Mouse (Mus musculus): ENCODE data around the gene Gm12248. TPM values are rescaled to one million over a fixed set of nuclear protein-coding genes. Genes with fewer than 3 reads are reported as not detected.
"Not testable (repeated sequence)": the region's sequence is repeated elsewhere in the genome, so short reads cannot be mapped to it uniquely, and the experiment has no call there.

Gm12248 gene
- polyA plus RNA-seq, 1 experiment from 2014 or later = not detected

DNA sequence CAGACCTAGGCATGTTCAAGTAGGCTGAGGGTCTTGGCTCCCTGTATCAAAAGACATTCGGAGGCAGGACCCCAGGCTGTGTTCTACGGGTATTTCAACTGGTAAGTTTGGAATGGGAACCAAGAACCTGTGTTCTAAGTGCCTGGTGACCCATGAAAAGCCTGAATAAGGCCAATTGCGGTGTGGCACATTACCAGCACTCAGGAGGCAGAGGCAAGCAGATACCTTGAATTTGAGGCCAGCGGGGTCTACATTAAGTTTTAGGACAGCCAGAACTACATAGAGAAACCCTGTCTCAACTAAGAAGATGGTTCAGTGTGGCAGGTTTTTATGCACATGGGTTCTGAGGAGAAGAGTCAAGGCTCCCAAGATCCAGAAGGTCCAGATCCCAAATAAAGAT is 27.9 kb downstream of the Gm12248 start:
- Histone ChIP-seq H3K4me1 (replicated peaks) (no peaks in the 10 kb centered on the region), H3K4me2 (replicated peaks) (no peak overlapping the region), H3K9ac (replicated peaks) (no peak overlapping the region), H3K27ac (no peak overlapping the region), H3K27me3 (no peaks in the 10 kb centered on the region), H3K9me3 (no peaks in the 10 kb centered on the region), H3K4me3 (replicated peaks) (no peak overlapping the region), H3K36me3 (peaks cover 14% of the 10 kb centered on the region)
- 91% methylated on average over 4 of the region's 4 CpGs for WGBS
- ATAC-seq = no peak

DNA sequence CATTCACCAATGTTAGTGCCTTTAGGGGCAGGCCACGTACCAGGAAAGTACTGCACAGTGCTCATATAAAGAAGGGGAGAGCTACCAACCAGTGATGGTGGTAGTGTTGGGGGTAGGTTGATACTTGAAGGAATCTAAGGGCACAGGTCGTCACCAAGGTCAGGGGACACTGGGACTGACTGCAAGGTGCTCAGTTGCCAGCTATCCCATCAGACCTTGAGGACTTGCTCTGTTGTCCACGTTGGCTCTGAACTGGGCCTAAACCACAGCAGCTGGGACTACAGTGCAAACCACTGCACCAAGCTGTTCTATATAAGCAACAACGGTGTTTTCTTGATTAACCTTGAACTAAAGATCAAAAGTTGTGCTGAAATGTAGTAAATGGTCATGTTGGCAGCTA is 30.3 kb downstream of the Gm12248 start:
- ATAC-seq = no peak
- no peak overlapping the region for H3K4me2 ChIP-seq (replicated peaks)
- no peak overlapping the region for H3K4me3 ChIP-seq (replicated peaks)
- H3K27ac ChIP-seq = no peak overlapping the region
- 91% methylated on average over 4 of the region's 4 CpGs for WGBS
- H3K27me3 ChIP-seq = no peaks in the 10 kb centered on the region
- no peak overlapping the region for H3K9ac ChIP-seq (replicated peaks)
- H3K4me1 ChIP-seq (replicated peaks) = no peaks in the 10 kb centered on the region
- no peaks in the 10 kb centered on the region for H3K9me3 ChIP-seq
- peaks cover 35% of the 10 kb centered on the region for H3K36me3 ChIP-seq

GRCm38 (mm10) chr11:58061218-58061617 is 31.7 kb downstream of the Gm12248 start:
- not testable (repeated sequence) for H3K27me3 ChIP-seq; H3K9ac ChIP-seq (replicated peaks); H3K4me2 ChIP-seq (replicated peaks); H3K9me3 ChIP-seq; H3K27ac ChIP-seq; H3K4me1 ChIP-seq (replicated peaks); ATAC-seq; H3K4me3 ChIP-seq (replicated peaks)
- 97% methylated on average over 4 of the region's 4 CpGs for WGBS
- H3K36me3 ChIP-seq = peaks cover 46% of the 10 kb centered on the region

GRCm38 (mm10) chr11:58059752-58060151 is 33.2 kb downstream of the Gm12248 start:
- H3K9me3 ChIP-seq; H3K4me1 ChIP-seq (replicated peaks); H3K27ac ChIP-seq; H3K9ac ChIP-seq (replicated peaks); H3K4me2 ChIP-seq (replicated peaks); H3K27me3 ChIP-seq; ATAC-seq; H3K4me3 ChIP-seq (replicated peaks): not testable (repeated sequence)
- H3K36me3 ChIP-seq = peaks cover 59% of the 10 kb centered on the region
- 91% methylated on average over 7 of the region's 7 CpGs for WGBS

GRCm38 (mm10) chr11:58057455-58057854 is 35.5 kb downstream of the Gm12248 start:
- Histone ChIP-seq H3K9ac (replicated peaks) (no peak overlapping the region), H3K9me3 (no peaks in the 10 kb centered on the region), H3K27me3 (no peaks in the 10 kb centered on the region), H3K4me2 (replicated peaks) (no peak overlapping the region), H3K36me3 (peaks cover 80% of the 10 kb centered on the region), H3K27ac (no peak overlapping the region), H3K4me1 (replicated peaks) (no peaks in the 10 kb centered on the region), H3K4me3 (replicated peaks) (no peak overlapping the region)
- WGBS = 53% methylated on average over 6 of the region's 6 CpGs
- ATAC-seq = no peak

DNA sequence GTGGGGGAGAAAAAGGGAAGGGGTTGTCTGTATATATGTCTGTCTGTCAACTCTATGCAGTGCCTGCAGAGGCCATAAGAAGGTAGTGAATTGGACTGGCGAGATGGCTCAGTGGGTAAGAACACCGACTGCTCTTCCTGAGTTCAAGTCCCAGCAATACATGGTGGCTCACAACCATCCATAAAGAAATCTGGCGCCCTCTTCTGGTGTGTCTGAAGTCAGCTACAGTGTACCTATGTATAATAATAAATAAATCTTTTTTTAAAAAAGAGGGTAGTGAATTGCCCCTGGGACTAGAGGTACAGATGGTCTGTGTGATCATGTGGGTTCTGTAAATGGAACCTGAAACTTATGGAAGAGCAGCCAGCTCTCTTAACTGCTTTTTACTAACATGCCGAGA is 46.5 kb downstream of the Gm12248 start:
- WGBS = 77% methylated on average over 4 of the region's 4 CpGs
- H3K9ac ChIP-seq (replicated peaks) = no peak overlapping the region

GRCm38 (mm10) chr11:58042861-58043431 is 50.0 kb downstream of the Gm12248 start:
- H3K4me2 ChIP-seq (replicated peaks) = no peak overlapping the region
- H3K9ac ChIP-seq (replicated peaks) = no peak overlapping the region
- H3K9me3 ChIP-seq = no peaks in the 10 kb centered on the region
- H3K4me3 ChIP-seq (replicated peaks) = no peak overlapping the region
- H3K27me3 ChIP-seq = no peaks in the 10 kb centered on the region
- 95% methylated on average over 5 of the region's 5 CpGs for WGBS
- H3K27ac ChIP-seq = no peak overlapping the region
- ATAC-seq = no peak
- H3K4me1 ChIP-seq (replicated peaks) = 0 out of 2 replicates have a peak, but pooled peaks cover 5% of the 10 kb centered on the region
- peaks cover 32% of the 10 kb centered on the region for H3K36me3 ChIP-seq

More for the DNA sequence above, 46.5 kb downstream of the Gm12248 start:
- H3K36me3 ChIP-seq = peaks cover 67% of the 10 kb centered on the region
- H3K27ac ChIP-seq = no peak overlapping the region
- H3K4me2 ChIP-seq (replicated peaks) = no peak overlapping the region
- no peaks in the 10 kb centered on the region for H3K9me3 ChIP-seq
- H3K4me3 ChIP-seq (replicated peaks) = no peak overlapping the region
- no peaks in the 10 kb centered on the region for H3K27me3 ChIP-seq
- no peak for ATAC-seq
- no peaks in the 10 kb centered on the region for H3K4me1 ChIP-seq (replicated peaks)

DNA sequence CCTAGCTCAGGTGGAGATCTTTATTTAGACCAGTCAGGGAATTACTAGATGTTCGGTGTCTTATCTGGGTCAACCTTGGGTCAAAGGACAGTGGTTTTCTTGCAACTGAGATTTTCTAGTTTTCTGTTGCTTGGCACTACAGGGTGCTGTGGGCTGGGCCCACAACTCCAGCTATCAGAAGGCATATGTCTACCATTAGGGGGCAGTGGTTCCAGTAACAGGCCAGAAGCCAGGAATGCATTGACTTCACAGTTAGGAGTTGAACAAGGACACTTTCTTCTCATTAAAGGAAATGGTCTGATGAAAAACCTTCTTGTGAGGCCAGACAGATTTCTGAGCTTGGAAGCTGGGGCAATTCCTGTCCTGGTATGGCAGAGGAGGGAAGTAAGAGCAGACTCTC is 53.9 kb downstream of the Gm12248 start:
- Histone ChIP-seq H3K4me3 (replicated peaks) (no peak overlapping the region), H3K27me3 (no peaks in the 10 kb centered on the region), H3K9ac (replicated peaks) (no peak overlapping the region), H3K4me1 (replicated peaks) (peaks cover 6% of the 10 kb centered on the region; the same call in 1 of the 2 replicates), H3K27ac (no peak overlapping the region), H3K36me3 (peaks cover 17% of the 10 kb centered on the region), H3K4me2 (replicated peaks) (no peak overlapping the region), H3K9me3 (no peaks in the 10 kb centered on the region)
- no peak for ATAC-seq
- WGBS = 78% methylated on average over 1 of the region's 1 CpGs

DNA sequence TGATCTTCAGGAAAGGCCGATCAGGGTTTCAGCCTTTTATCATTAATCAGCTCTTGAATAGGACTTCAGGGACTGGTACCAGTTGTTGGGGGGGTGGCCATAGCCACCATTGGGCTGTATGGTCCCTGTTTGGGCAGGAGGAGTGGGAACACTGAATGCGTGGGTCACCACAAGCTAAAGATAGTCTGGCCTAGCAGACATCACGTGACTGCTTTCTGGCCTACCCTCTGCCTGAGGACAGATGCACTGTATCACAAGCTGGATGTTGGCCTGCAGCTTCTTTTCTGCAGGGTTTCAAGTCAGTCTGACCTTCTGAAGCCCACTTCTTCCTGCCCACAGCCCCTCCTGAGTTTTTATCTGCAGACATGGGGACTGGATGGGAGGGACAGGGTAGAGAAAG is 59.3 kb downstream of the Gm12248 start:
- Histone ChIP-seq H3K36me3 (no peaks in the 10 kb centered on the region), H3K9ac (replicated peaks) (no peak overlapping the region), H3K27ac (no peak overlapping the region), H3K4me3 (replicated peaks) (no peak overlapping the region), H3K4me2 (replicated peaks) (no peak overlapping the region), H3K27me3 (no peaks in the 10 kb centered on the region), H3K4me1 (replicated peaks) (peaks cover 6% of the 10 kb centered on the region; the same call in 1 of the 2 replicates), H3K9me3 (no peaks in the 10 kb centered on the region)
- 91% methylated on average over 3 of the region's 3 CpGs for WGBS
- ATAC-seq = no peak

GRCm38 (mm10) chr11:58031176-58031575 is 61.8 kb downstream of the Gm12248 start:
- peaks cover 4% of the 10 kb centered on the region; the same call in 1 of the 2 replicates for H3K4me1 ChIP-seq (replicated peaks)
- 82% methylated on average over 6 of the region's 6 CpGs for WGBS
- no peaks in the 10 kb centered on the region for H3K27me3 ChIP-seq
- H3K36me3 ChIP-seq = no peaks in the 10 kb centered on the region
- H3K9ac ChIP-seq (replicated peaks) = no peak overlapping the region
- no peak for ATAC-seq
- no peaks in the 10 kb centered on the region for H3K9me3 ChIP-seq
- H3K4me2 ChIP-seq (replicated peaks) = no peak overlapping the region
- no peak overlapping the region for H3K27ac ChIP-seq
- H3K4me3 ChIP-seq (replicated peaks) = no peak overlapping the region

DNA sequence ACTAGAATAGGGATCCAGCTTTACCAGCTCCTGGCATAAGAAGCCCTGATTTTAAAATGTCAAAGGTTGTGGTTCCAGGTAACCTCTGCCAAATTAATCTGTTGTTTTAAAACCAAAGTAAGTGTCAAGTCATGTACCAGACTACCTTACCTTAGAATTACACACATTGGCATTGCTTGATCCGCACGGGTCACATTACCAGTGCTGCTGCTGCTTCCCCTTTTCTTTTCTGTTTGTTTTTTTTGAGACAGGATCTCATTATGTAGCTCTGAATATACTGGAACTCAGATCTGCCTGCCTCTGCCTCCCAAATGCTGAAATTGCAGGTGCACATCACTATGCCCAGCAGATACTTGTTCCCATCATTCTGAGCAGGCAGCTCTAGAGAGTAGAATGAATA is 63.1 kb downstream of the Gm12248 start:
- Histone ChIP-seq H3K27ac (no peak overlapping the region), H3K4me1 (replicated peaks) (0 out of 2 replicates have a peak, but pooled peaks cover 4% of the 10 kb centered on the region), H3K9ac (replicated peaks) (no peak overlapping the region), H3K27me3 (no peaks in the 10 kb centered on the region), H3K36me3 (no peaks in the 10 kb centered on the region), H3K4me2 (replicated peaks) (no peak overlapping the region), H3K9me3 (no peaks in the 10 kb centered on the region), H3K4me3 (replicated peaks) (no peak overlapping the region)
- ATAC-seq = no peak
- 93% methylated on average over 2 of the region's 2 CpGs for WGBS

DNA sequence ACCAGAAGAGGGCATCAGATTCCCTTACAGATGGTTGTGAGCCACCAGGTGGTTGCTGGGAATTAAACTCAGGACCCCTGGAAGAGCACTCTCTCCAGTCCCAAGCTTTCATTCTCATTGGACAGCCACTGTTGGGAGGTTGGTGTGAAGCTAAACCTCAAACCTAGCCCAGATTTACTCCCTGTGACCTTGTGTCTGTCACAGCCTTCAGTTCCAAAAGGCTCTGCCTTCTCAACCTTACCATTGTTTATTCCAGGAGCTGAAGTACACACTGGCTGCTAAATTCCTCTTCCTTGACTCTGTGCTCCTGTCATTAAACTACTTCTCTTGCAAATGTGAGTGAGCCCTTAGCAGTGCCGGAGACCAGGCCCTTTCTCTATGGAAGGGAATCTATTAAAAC is 64.0 kb downstream of the Gm12248 start:
- no peaks in the 10 kb centered on the region for H3K36me3 ChIP-seq
- H3K4me2 ChIP-seq (replicated peaks) = no peak overlapping the region
- H3K27me3 ChIP-seq = no peaks in the 10 kb centered on the region
- H3K9ac ChIP-seq (replicated peaks) = no peak overlapping the region
- no peak overlapping the region for H3K27ac ChIP-seq
- no peaks in the 10 kb centered on the region for H3K9me3 ChIP-seq
- WGBS = 94% methylated on average over 1 of the region's 1 CpGs
- no peak for ATAC-seq
- H3K4me1 ChIP-seq (replicated peaks) = 0 out of 2 replicates have a peak, but pooled peaks cover 4% of the 10 kb centered on the region
- no peak overlapping the region for H3K4me3 ChIP-seq (replicated peaks)

DNA sequence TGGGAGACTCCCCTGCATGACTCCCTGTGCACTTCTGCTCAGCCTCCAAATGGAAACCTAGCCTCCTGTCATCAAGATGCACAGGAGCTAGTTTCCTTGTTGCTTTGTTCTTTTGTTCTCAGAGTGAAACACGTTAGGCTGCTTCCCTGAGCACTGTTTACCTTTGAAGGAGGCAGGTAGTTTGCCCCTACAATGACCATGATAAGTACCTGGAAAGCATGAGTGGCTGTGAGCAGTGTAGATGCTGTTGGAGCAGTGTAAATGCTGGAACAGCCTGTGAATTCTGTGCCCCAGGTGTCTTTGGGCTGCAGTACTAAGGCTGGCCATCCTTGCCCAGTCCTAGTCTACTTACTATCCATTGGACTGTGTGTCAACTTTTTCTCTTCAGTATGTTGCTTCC is 66.1 kb downstream of the Gm12248 start:
- Histone ChIP-seq H3K4me1 (replicated peaks) (peaks cover 3% of the 10 kb centered on the region), H3K27me3 (no peaks in the 10 kb centered on the region), H3K4me2 (replicated peaks) (no peak overlapping the region), H3K9ac (replicated peaks) (no peak overlapping the region), H3K9me3 (no peaks in the 10 kb centered on the region), H3K36me3 (no peaks in the 10 kb centered on the region), H3K27ac (no peak overlapping the region), H3K4me3 (replicated peaks) (no peak overlapping the region)
- WGBS = 83% methylated on average over 1 of the region's 1 CpGs
- ATAC-seq = no peak

All from midbrain, embryonic 13.5 days (tissue).